Mouse (Mus musculus) thymus, adult 2 months (tissue): ENCODE measurements around the gene Cdh13. TPM values are rescaled to one million over a fixed set of nuclear protein-coding genes. Genes with fewer than 3 reads are reported as not detected.

Experiments used
- DNase-seq: peaks from one replicate; pipeline ENCODE4 v3.0.0; 2021
- H3K27ac ChIP-seq: fragments of 200-500 bp; 2 replicates; pipeline ENCODE4 v1.5.1; 2012; ENCODE audit warnings: low read length, control low read depth; ENCODE audit not compliant: control insufficient read depth, insufficient read depth
- H3K27me3 ChIP-seq: fragments of 200-500 bp; 2 replicates; pipeline ENCODE4 v1.6.1; 2012; ENCODE audit warnings: mild to moderate bottlenecking, low read length, moderate library complexity, mixed read lengths; ENCODE audit not compliant: control insufficient read depth, insufficient read depth
- H3K36me3 ChIP-seq: fragments of 200-500 bp; 2 replicates; pipeline ENCODE4 v1.6.1; 2012; ENCODE audit warnings: mild to moderate bottlenecking, low read length, moderate library complexity; ENCODE audit not compliant: control insufficient read depth, insufficient read depth
- H3K4me1 ChIP-seq: fragments of 200-500 bp; replicated peaks from 2 replicates; pipeline ENCODE4 v1.6.1; 2012; ENCODE audit warnings: low read length; ENCODE audit not compliant: control insufficient read depth, insufficient read depth
- H3K4me3 ChIP-seq: fragments of 200-500 bp; 2 replicates; pipeline ENCODE4 v1.5.1; 2012; ENCODE audit warnings: mild to moderate bottlenecking, low read length, control low read depth, moderate library complexity; ENCODE audit not compliant: control insufficient read depth, insufficient read depth
- CTCF ChIP-seq: fragments of 200-500 bp; IDR thresholded peaks from 2 replicates; pipeline ENCODE4 v1.5.1; 2012; ENCODE audit warnings: mild to moderate bottlenecking, control low read depth, low read length, moderate library complexity, borderline replicate concordance; ENCODE audit not compliant: control insufficient read depth, poor library complexity, insufficient read depth; ENCODE audit errors: extremely low read depth
- POLR2A ChIP-seq: fragments of 200-500 bp; IDR thresholded peaks from 2 replicates; pipeline ENCODE4 v1.6.1; 2012; ENCODE audit warnings: mild to moderate bottlenecking, low read length, control low read depth, moderate library complexity; ENCODE audit not compliant: control insufficient read depth, poor library complexity, insufficient read depth; ENCODE audit errors: extremely low read depth
- WGBS: fragments of 180-500 bp; shearing (Covaris S2); methylation state at CpG from one replicate; pipeline ENCODE4 v1.1.7; 2018; 5-methylcytosine and 5-hydroxymethylcytosine counted together
- polyA plus RNA-seq: library from polyadenylated mRNA; depleted of rRNA; stranded (reverse); fragments of >200 nt; gene quantifications from 2 replicates; pipeline ENCODE4 v1.2.3, GENCODE M21; 2012

Gene Cdh13
- polyA plus RNA-seq, 1 experiment = 12.5 TPM

GRCm38 (mm10) chr8:118845690-118846089 lies 562.2 kb downstream of the Cdh13 start:
- Histone ChIP-seq H3K27ac (no peak overlapping the region), H3K27me3 (no peaks in the 10 kb centered on the region), H3K36me3 (no peaks in the 10 kb centered on the region), H3K4me3 (no peak overlapping the region), H3K4me1 (no peaks in the 10 kb centered on the region)
- no peak for DNase-seq
- TF ChIP-seq CTCF (no peak), POLR2A (no peak)

GRCm38 (mm10) chr8:118848021-118848420 lies 564.5 kb downstream of the Cdh13 start:
- DNase-seq = no peak
- WGBS = 67% methylated on average over 5 of the region's 5 CpGs

GRCm38 (mm10) chr8:118849515-118849914 lies 566.0 kb downstream of the Cdh13 start:
- Histone ChIP-seq H3K27ac (no peak overlapping the region), H3K4me1 (no peaks in the 10 kb centered on the region), H3K36me3 (no peaks in the 10 kb centered on the region), H3K27me3 (no peaks in the 10 kb centered on the region), H3K4me3 (no peak overlapping the region)
- TF ChIP-seq POLR2A (no peak), CTCF (no peak)
- no peak for DNase-seq
- WGBS = 84% methylated on average over 3 of the region's 3 CpGs

More at GRCm38 (mm10) chr8:118848021-118848420, 564.5 kb downstream of the Cdh13 start:
- Histone ChIP-seq H3K4me1 (no peaks in the 10 kb centered on the region), H3K27me3 (no peaks in the 10 kb centered on the region), H3K36me3 (no peaks in the 10 kb centered on the region), H3K27ac (no peak overlapping the region), H3K4me3 (no peak overlapping the region)
- no peak for TF ChIP-seq POLR2A

- 28% methylated on average over 6 of the region's 6 CpGs for WGBS
- no peaks in the 10 kb centered on the region for H3K27me3 ChIP-seq
- no peak for TF ChIP-seq CTCF
- no peak overlapping the region for H3K27ac ChIP-seq
- peak; percentile 11 for DNase-seq
- H3K36me3 ChIP-seq = no peaks in the 10 kb centered on the region
- no peak overlapping the region for H3K4me3 ChIP-seq
- no peaks in the 10 kb centered on the region for H3K4me1 ChIP-seq
Measured at GRCm38 (mm10) chr8:118850381-118850780, 566.8 kb downstream of the Cdh13 start.

- Histone ChIP-seq H3K4me1 (no peaks in the 10 kb centered on the region), H3K36me3 (no peaks in the 10 kb centered on the region), H3K27ac (no peak overlapping the region), H3K4me3 (no peak overlapping the region), H3K27me3 (no peaks in the 10 kb centered on the region)
- 94% methylated on average over 10 of the region's 10 CpGs for whole genome bisulfite sequencing
- TF ChIP-seq CTCF = no peak
- TF ChIP-seq POLR2A = no peak
- DNase-seq = no peak
Measured at GRCm38 (mm10) chr8:118851361-118851760, 567.8 kb downstream of the Cdh13 start.

GRCm38 (mm10) chr8:118852861-118853260 lies 569.3 kb downstream of the Cdh13 start:
- Histone ChIP-seq H3K4me1 (no peaks in the 10 kb centered on the region), H3K27ac (no peak overlapping the region), H3K27me3 (no peaks in the 10 kb centered on the region), H3K4me3 (no peak overlapping the region), H3K36me3 (no peaks in the 10 kb centered on the region)
- DNase-seq = no peak
- TF ChIP-seq POLR2A (no peak), CTCF (no peak)
- 63% methylated on average over 12 of the region's 12 CpGs for WGBS

- 79% methylated on average over 8 of the region's 8 CpGs for WGBS
Measured at GRCm38 (mm10) chr8:118854656-118855055, 571.1 kb downstream of the Cdh13 start.

More at GRCm38 (mm10) chr8:118854656-118855055, 571.1 kb downstream of the Cdh13 start:
- no peak overlapping the region for H3K4me3 ChIP-seq
- H3K27ac ChIP-seq = no peak overlapping the region
- TF ChIP-seq POLR2A = no peak
- TF ChIP-seq CTCF = no peak
- no peak for DNase-seq
- H3K36me3 ChIP-seq = no peaks in the 10 kb centered on the region
- no peaks in the 10 kb centered on the region for H3K27me3 ChIP-seq
- H3K4me1 ChIP-seq = no peaks in the 10 kb centered on the region
